Mouse (Mus musculus): ENCODE measurements at regions not wholly inside any gene's neighbourhood (a gene's known extent, or its start where the extent isn't known, plus 50 kb on each side); places are given as distances from the start of the nearest gene placed in this dataset.

DNA sequence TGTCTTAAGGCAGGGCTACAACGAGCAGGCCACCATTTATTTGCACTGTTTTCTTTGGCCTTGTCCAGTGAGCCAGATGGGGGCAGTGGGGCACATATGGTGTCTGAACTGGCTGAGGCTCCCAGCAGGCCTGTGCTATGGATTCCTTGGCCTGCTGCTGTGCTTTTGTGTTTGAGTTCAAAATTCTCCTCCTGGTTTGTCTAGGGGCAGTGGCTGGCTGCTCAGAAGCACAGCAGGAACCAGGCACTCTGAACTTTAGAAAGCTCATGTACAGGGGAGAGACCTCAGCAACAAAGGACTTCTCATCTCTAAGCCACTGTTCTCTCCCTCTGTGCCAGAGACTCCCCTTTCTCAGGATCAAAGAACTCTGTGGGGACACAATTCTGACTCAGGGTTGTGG, 370.9 kb downstream of the Bckdhb start:
- no peak overlapping the region for H3K27ac ChIP-seq
- no peaks in the 10 kb centered on the region for H3K27me3 ChIP-seq
- H3K4me2 ChIP-seq: no peak overlapping the region
- no peak for ATAC-seq (replicated peaks; ENCODE audit: insufficient number of reproducible peaks, insufficient read depth, low FRiP score, low read depth)
- H3K36me3 ChIP-seq: no peaks in the 10 kb centered on the region
- H3K4me3 ChIP-seq: no peak overlapping the region
- no peaks in the 10 kb centered on the region for H3K9me3 ChIP-seq (replicated peaks)
- H3K4me1 ChIP-seq (replicated peaks): no peaks in the 10 kb centered on the region
- no peak overlapping the region for H3K9ac ChIP-seq
- WGBS: 59% methylated on average over 1 of the region's 1 CpGs

DNA sequence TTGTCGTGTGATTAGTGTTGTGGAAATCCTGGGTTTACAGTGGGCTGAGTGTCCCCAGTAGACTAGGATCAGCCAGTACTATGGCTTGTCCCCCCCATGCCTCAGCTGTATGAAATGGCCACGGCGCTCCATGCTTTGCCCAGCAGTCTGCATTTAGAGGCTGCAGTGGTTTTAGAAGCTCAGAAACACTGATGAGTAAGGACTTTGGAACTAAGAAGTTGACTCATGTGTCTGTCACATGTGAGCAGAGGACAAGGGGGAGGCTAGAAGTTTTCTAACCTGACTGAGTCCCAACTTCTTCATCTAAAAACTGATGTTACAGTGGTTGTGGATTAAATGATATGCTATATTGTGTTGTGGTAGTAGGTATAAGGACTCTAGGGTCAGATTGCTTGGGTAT, 371.5 kb downstream of the Bckdhb start:
- 74% methylated on average over 3 of the region's 3 CpGs for WGBS
- H3K36me3 ChIP-seq: no peaks in the 10 kb centered on the region
- H3K4me3 ChIP-seq: no peak overlapping the region
- H3K4me2 ChIP-seq: no peak overlapping the region
- no peaks in the 10 kb centered on the region for H3K4me1 ChIP-seq (replicated peaks)
- H3K9me3 ChIP-seq (replicated peaks): no peaks in the 10 kb centered on the region
- no peaks in the 10 kb centered on the region for H3K27me3 ChIP-seq
- no peak overlapping the region for H3K27ac ChIP-seq
- ATAC-seq (replicated peaks; ENCODE audit: insufficient number of reproducible peaks, insufficient read depth, low FRiP score, low read depth): no peak
- no peak overlapping the region for H3K9ac ChIP-seq

DNA sequence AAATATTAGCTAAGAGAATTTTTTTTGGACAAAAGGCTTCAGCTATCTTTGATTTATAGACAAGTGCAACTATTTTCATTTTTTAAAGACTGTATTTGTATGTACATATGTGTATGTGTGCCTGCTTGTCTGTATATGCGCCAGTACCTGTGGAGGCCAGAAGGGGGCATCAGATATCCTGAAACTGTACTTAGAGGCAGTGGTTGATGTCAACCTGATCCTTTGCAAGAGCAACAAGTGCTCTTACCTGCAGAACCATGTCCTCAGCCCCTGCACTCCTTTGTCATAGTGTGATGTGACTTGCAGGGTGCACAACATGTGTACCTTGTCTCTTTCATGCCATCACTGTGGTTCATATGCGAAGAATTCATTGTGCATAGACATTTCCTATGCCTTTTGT, 379.5 kb downstream of the Bckdhb start:
- Histone ChIP-seq H3K36me3 (no peaks in the 10 kb centered on the region), H3K4me1 (replicated peaks) (no peaks in the 10 kb centered on the region), H3K4me2 (no peak overlapping the region), H3K9me3 (replicated peaks) (no peaks in the 10 kb centered on the region), H3K9ac (no peak overlapping the region), H3K4me3 (no peak overlapping the region), H3K27ac (no peak overlapping the region), H3K27me3 (no peaks in the 10 kb centered on the region)
- ATAC-seq (replicated peaks; ENCODE audit: insufficient number of reproducible peaks, insufficient read depth, low FRiP score, low read depth): no peak
- WGBS: 94% methylated on average over 2 of the region's 2 CpGs

DNA sequence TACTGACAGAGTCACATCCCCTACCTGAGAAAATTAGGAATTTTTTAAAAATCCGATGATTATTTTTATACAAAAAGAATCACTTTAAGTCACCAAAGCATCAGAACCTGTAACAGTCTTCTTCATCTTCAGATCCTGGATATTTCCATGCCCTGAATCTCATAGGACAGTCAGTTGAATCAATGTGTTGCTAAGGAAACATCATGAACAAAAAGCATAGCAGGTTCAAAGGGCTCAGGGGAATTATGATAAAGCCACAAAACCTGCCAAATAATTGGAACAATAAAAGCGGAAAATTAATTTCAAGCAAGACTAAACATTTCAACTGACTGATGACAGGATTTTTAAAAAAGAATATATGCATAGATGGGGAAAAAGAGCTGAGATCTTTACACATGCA, 393.9 kb downstream of the Bckdhb start:
- Histone ChIP-seq H3K27ac (no peak overlapping the region), H3K36me3 (no peaks in the 10 kb centered on the region), H3K4me3 (no peak overlapping the region), H3K4me1 (replicated peaks) (no peaks in the 10 kb centered on the region), H3K9ac (no peak overlapping the region), H3K27me3 (no peaks in the 10 kb centered on the region), H3K4me2 (no peak overlapping the region), H3K9me3 (replicated peaks) (no peaks in the 10 kb centered on the region)
- no peak for ATAC-seq (replicated peaks; ENCODE audit: insufficient number of reproducible peaks, insufficient read depth, low FRiP score, low read depth)
- WGBS: 70% methylated on average over 2 of the region's 2 CpGs

DNA sequence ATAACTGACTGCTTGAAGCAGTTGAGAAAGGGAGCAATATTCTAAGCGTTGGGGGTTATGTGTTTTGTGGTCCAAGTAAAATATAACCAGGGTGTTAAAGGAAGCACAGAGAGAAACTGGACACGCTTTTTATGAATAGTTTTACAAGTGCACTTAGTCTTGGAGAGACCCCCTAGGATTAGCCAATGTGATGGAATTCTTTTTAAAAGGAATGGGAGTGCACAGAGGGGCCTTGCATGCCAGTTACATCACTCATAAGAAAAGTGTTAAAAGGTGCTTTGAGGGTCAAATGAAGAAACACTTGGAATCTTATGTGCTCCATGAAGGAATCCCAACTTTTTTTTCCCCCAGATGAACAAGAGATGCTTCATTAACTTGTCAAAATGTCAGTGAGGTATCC, 394.4 kb downstream of the Bckdhb start:
- H3K9me3 ChIP-seq (replicated peaks): no peaks in the 10 kb centered on the region
- no peak overlapping the region for H3K4me3 ChIP-seq
- H3K27me3 ChIP-seq: no peaks in the 10 kb centered on the region
- no peak overlapping the region for H3K9ac ChIP-seq
- WGBS: 61% methylated on average over 2 of the region's 2 CpGs
- ATAC-seq (replicated peaks; ENCODE audit: insufficient number of reproducible peaks, insufficient read depth, low FRiP score, low read depth): no peak
- H3K27ac ChIP-seq: no peak overlapping the region
- no peaks in the 10 kb centered on the region for H3K36me3 ChIP-seq
- H3K4me2 ChIP-seq: no peak overlapping the region
- no peaks in the 10 kb centered on the region for H3K4me1 ChIP-seq (replicated peaks)

DNA sequence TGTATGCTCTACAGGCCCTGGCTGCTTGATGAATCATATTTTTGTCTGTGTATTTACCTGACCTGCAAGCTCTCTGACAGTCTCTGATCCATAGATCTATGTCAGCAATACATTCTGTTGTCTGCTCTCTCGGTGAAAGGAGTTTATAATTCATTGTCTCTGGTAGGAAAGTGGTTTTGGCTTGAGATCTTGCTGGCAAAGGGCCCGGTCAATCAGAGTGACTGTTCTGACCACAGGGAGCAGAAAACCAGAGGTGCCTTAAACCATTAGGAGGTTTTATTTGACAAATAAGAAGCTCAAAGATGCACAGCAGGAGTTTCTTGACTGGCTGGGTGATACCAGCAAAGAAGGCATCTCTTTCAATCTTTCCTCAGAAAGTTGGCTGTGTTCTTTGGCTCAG, 398.2 kb downstream of the Bckdhb start:
- H3K27ac ChIP-seq: no peak overlapping the region
- no peaks in the 10 kb centered on the region for H3K4me1 ChIP-seq (replicated peaks)
- no peaks in the 10 kb centered on the region for H3K27me3 ChIP-seq
- no peak overlapping the region for H3K9ac ChIP-seq
- no peaks in the 10 kb centered on the region for H3K9me3 ChIP-seq (replicated peaks)
- H3K4me3 ChIP-seq: no peak overlapping the region
- ATAC-seq (replicated peaks; ENCODE audit: insufficient number of reproducible peaks, insufficient read depth, low FRiP score, low read depth): no peak
- H3K4me2 ChIP-seq: no peak overlapping the region
- no peaks in the 10 kb centered on the region for H3K36me3 ChIP-seq
- 61% methylated on average over 2 of the region's 2 CpGs for WGBS

DNA sequence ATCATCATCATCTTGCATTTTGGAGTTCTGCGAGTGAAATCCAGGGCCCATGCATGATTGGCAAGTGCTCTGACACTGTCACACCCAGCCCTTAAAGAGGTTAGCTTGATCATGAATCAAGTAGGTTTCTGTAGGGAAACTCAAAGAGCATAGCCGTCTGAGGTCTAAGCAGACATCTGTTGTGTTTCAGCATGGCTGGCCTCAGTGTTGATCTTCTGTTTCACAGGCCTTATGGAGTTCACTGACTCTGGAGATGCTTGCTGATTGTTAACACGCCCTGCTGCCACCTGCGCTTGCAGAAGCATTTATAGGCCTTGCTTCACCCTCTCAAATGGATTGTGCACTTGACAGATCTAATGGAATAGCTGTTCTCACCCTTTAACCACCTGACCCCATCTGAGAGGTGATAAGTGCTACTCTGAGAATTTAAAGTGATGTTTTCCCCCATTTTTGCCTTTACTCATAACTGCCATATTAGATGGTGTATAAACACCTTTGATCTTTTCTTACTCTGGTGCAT, 406.2 kb downstream of the Bckdhb start:
- H3K9me3 ChIP-seq (replicated peaks): no peaks in the 10 kb centered on the region
- H3K4me2 ChIP-seq: no peak overlapping the region
- no peaks in the 10 kb centered on the region for H3K27me3 ChIP-seq
- no peak overlapping the region for H3K9ac ChIP-seq
- H3K36me3 ChIP-seq: no peaks in the 10 kb centered on the region
- H3K27ac ChIP-seq: no peak overlapping the region
- H3K4me1 ChIP-seq (replicated peaks): no peaks in the 10 kb centered on the region
- no peak for ATAC-seq (replicated peaks; ENCODE audit: insufficient number of reproducible peaks, insufficient read depth, low FRiP score, low read depth)
- no peak overlapping the region for H3K4me3 ChIP-seq
- 53% methylated on average over 4 of the region's 4 CpGs for WGBS

DNA sequence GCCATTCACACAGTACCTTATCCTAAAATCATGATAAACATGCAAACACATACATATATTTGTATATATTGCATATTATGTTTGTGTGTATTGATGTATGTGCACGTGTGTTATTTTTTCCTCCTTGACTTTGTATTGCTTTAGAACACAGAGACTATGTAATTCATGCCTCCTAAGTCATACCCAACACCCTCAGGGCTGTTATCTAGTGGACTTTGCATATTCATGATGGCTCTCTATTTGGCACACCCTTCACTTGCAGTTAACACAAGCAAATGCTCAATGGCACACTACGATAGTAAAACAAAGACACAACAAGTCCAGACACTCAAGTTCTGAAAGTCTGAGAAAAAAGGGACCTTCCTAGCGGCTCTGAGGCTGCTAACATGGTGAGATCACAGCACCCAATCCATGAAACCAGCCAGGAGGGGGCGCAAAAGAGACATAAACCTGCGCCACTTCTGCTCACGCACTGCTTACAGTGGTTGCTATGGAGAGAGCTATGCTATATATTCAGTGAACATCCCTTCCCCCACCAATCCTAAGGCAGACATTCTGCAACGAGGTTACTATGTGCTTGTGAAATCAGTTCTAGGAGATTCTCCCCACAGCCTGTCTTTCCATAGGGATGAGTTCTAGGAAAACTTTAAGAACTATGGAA, 418.6 kb downstream of the Bckdhb start:
- no peaks in the 10 kb centered on the region for H3K9me3 ChIP-seq (replicated peaks)
- H3K9ac ChIP-seq: no peak overlapping the region
- H3K27me3 ChIP-seq: no peaks in the 10 kb centered on the region
- peak; percentile 75; the same call in 1 of the 2 replicates for ATAC-seq (replicated peaks; ENCODE audit: insufficient number of reproducible peaks, insufficient read depth, low FRiP score, low read depth)
- WGBS: 16% methylated on average over 7 of the region's 7 CpGs
- H3K4me1 ChIP-seq (replicated peaks): no peaks in the 10 kb centered on the region
- H3K36me3 ChIP-seq: no peaks in the 10 kb centered on the region
- no peak overlapping the region for H3K4me3 ChIP-seq
- H3K27ac ChIP-seq: no peak overlapping the region
- no peak overlapping the region for H3K4me2 ChIP-seq

DNA sequence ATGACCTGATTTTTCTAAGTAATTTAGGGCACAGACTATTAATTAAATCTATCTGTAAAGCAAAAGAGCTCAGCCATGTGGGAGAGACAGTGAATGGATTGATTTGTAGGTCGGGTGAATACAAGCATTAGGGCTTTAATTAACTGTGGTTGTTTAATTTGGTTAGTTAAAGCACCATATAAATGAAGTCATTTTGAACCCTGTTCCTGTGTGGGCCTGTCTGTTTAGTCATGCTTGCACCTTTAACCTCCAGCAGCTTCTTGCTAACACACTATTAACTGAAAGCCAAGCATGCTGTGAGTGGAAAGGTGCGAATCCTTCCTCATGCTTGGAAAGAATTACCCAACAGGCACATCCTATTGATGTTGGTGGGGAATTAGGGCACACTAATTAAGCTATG, 425.3 kb downstream of the Bckdhb start:
- no peaks in the 10 kb centered on the region for H3K36me3 ChIP-seq
- no peaks in the 10 kb centered on the region for H3K9me3 ChIP-seq (replicated peaks)
- 67% methylated on average over 2 of the region's 2 CpGs for WGBS

DNA sequence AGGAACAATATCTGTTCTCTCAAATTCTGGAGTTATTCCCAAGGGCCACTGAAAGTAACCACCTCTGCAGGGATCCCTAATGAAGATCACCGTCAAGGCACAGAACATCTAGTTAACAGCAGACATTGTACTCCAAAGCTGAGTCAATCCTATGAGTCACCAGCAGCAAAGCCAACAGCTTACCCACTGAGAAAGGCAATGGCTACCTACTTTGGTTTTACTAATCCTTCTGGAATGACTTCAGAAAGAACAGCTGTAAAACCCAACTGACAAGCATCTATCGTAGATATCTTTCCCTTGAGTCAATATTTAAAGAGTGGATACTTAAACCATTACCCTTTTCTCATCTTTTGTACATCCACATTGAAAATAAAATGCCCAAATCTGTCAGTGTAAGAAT, 429.5 kb downstream of the Bckdhb start:
- H3K27ac ChIP-seq: no peak overlapping the region
- no peaks in the 10 kb centered on the region for H3K36me3 ChIP-seq
- WGBS: 71% methylated on average over 2 of the region's 2 CpGs

More for the DNA sequence above, 425.3 kb downstream of the Bckdhb start:
- Histone ChIP-seq H3K4me3 (no peak overlapping the region), H3K9ac (no peak overlapping the region), H3K27me3 (no peaks in the 10 kb centered on the region), H3K4me2 (no peak overlapping the region), H3K27ac (no peak overlapping the region), H3K4me1 (replicated peaks) (no peaks in the 10 kb centered on the region)
- no peak for ATAC-seq (replicated peaks; ENCODE audit: insufficient number of reproducible peaks, insufficient read depth, low FRiP score, low read depth)

DNA sequence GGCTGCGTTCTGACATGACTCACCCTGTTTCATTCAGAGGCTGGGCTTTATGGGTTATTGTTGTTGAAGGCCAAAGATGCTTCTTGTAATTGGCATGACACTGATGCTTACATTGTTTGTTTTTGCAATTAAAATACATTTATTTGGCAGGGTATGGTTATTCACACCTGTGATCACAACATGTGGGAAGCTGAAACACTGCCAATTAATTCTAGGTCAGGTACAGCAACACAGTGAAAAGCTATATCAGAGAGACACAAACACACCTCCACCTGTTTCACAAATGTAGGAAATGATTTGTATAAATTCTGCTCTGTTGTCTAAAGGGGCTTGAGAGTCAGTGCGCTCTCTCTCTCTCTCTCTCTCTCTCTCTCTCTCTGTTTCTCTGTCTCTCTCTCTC, 431.2 kb downstream of the Bckdhb start:
- 97% methylated on average over 2 of the region's 2 CpGs for WGBS
- no peak overlapping the region for H3K27ac ChIP-seq
- no peak overlapping the region for H3K9ac ChIP-seq
- H3K9me3 ChIP-seq (replicated peaks): no peaks in the 10 kb centered on the region
- ATAC-seq (replicated peaks; ENCODE audit: insufficient number of reproducible peaks, insufficient read depth, low FRiP score, low read depth): no peak
- no peaks in the 10 kb centered on the region for H3K36me3 ChIP-seq
- no peak overlapping the region for H3K4me3 ChIP-seq
- no peaks in the 10 kb centered on the region for H3K4me1 ChIP-seq (replicated peaks)
- no peaks in the 10 kb centered on the region for H3K27me3 ChIP-seq
- no peak overlapping the region for H3K4me2 ChIP-seq

More for the DNA sequence above, 429.5 kb downstream of the Bckdhb start:
- Histone ChIP-seq H3K4me1 (replicated peaks) (no peaks in the 10 kb centered on the region), H3K27me3 (no peaks in the 10 kb centered on the region), H3K4me3 (no peak overlapping the region), H3K4me2 (no peak overlapping the region), H3K9ac (no peak overlapping the region), H3K9me3 (replicated peaks) (no peaks in the 10 kb centered on the region)
- ATAC-seq (replicated peaks; ENCODE audit: insufficient number of reproducible peaks, insufficient read depth, low FRiP score, low read depth): no peak

DNA sequence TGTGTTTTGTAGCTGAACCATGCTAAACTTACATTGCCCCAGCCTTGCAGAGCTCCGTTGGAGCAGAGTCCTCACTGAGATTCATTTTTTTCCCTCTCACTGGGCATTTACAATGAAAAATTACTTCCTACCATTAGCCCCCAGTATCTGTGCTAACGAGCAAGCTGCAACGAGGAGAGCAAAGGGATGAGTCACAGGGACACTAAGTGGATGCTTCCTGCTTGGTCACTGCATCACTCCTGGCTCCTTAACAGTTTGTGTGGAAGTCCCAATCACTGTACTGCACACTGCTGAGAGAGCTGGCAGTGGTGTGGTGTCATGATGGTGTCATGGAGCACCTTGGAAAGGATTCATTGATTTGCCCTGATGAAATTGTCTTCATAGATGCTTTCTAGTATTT, 434.9 kb downstream of the Bckdhb start:
- no peak overlapping the region for H3K9ac ChIP-seq
- no peak overlapping the region for H3K27ac ChIP-seq
- H3K4me1 ChIP-seq (replicated peaks): no peaks in the 10 kb centered on the region
- ATAC-seq (replicated peaks; ENCODE audit: insufficient number of reproducible peaks, insufficient read depth, low FRiP score, low read depth): no peak
- no peaks in the 10 kb centered on the region for H3K9me3 ChIP-seq (replicated peaks)
- no peaks in the 10 kb centered on the region for H3K36me3 ChIP-seq
- no peak overlapping the region for H3K4me3 ChIP-seq
- no peak overlapping the region for H3K4me2 ChIP-seq
- WGBS: 51% methylated on average over 3 of the region's 3 CpGs
- no peaks in the 10 kb centered on the region for H3K27me3 ChIP-seq

Data from heart, embryonic 15.5 days (tissue).